Mouse (Mus musculus) kidney, adult 2 months (tissue): ENCODE results near the gene Cbx2. TPM values are rescaled to one million over a fixed set of nuclear protein-coding genes. Genes with fewer than 3 reads are reported as not detected.

Experiments
- DNase-seq: peaks from one replicate; pipeline ENCODE4 v3.0.0; 2021
- H3K27ac ChIP-seq: fragments of 200-500 bp; 2 replicates; pipeline ENCODE4 v1.5.1; 2012; ENCODE audit warnings: low read depth, low read length, control low read depth, inconsistent platforms; ENCODE audit not compliant: insufficient read depth
- H3K27me3 ChIP-seq: fragments of 200-500 bp; replicated peaks from 2 replicates; pipeline ENCODE4 v1.6.1; 2012; ENCODE audit warnings: mild to moderate bottlenecking, moderate library complexity, low read length, inconsistent platforms; ENCODE audit not compliant: control insufficient read depth, insufficient read depth
- H3K36me3 ChIP-seq: fragments of 200-500 bp; 2 replicates; pipeline ENCODE4 v1.6.1; 2012; ENCODE audit warnings: mild to moderate bottlenecking, moderate library complexity, low read length, inconsistent platforms; ENCODE audit not compliant: control insufficient read depth, insufficient read depth
- H3K4me1 ChIP-seq: fragments of 200-500 bp; 2 replicates; pipeline ENCODE4 v1.6.1; 2011; ENCODE audit warnings: low read length; ENCODE audit not compliant: control insufficient read depth, insufficient read depth
- H3K4me3 ChIP-seq: fragments of 200-500 bp; 2 replicates; pipeline ENCODE4 v1.5.1; 2011; ENCODE audit warnings: mild to moderate bottlenecking, low read depth, low read length, control low read depth; ENCODE audit not compliant: insufficient read depth
- CTCF ChIP-seq: fragments of 200-500 bp; conservative IDR thresholded peaks from 2 replicates; pipeline ENCODE4 v1.5.1; 2011; ENCODE audit warnings: low read depth, mild to moderate bottlenecking, control low read depth, low read length, moderate library complexity, mixed read lengths; ENCODE audit not compliant: insufficient read depth, insufficient read length
- POLR2A ChIP-seq: fragments of 200-500 bp; IDR thresholded peaks from one replicate; pipeline ENCODE4 v1.6.1; 2011; ENCODE audit warnings: low read depth, low read length, control low read depth
- WGBS: fragments of 180-500 bp; shearing (Covaris S2); methylation state at CpG from one replicate; pipeline ENCODE4 v1.1.7; 2018; 5-methylcytosine and 5-hydroxymethylcytosine counted together
- polyA plus RNA-seq: library from polyadenylated mRNA; depleted of rRNA; stranded (reverse); fragments of >200 nt; gene quantifications from 2 replicates; pipeline ENCODE4 v1.2.3, GENCODE M21; 2012

Cbx2 gene
- polyA plus RNA-seq, 1 experiment = 3.5 TPM

GRCm38 (mm10) chr11:119050361-119050760 lies 27.6 kb downstream of the Cbx2 start:
- 3% methylated on average over 2 of the region's 2 CpGs for WGBS

GRCm38 (mm10) chr11:119051426-119051825 lies 28.7 kb downstream of the Cbx2 start:
- Histone ChIP-seq H3K27me3 (peaks cover 2% of the 10 kb centered on the region), H3K4me3 (no peak overlapping the region), H3K36me3 (no peaks in the 10 kb centered on the region), H3K27ac (no peak overlapping the region), H3K4me1 (peaks cover 8% of the 10 kb centered on the region)
- TF ChIP-seq CTCF (no peak), POLR2A (no peak)
- no peak for DNase-seq

More at GRCm38 (mm10) chr11:119050361-119050760, 27.6 kb downstream of the Cbx2 start:
- peaks cover 11% of the 10 kb centered on the region for H3K4me1 ChIP-seq
- peaks cover 2% of the 10 kb centered on the region for H3K27me3 ChIP-seq
- H3K36me3 ChIP-seq = no peaks in the 10 kb centered on the region
- H3K4me3 ChIP-seq = no peak overlapping the region
- no peak for DNase-seq
- TF ChIP-seq POLR2A (no peak), CTCF (no peak)
- H3K27ac ChIP-seq = no peak overlapping the region

GRCm38 (mm10) chr11:119051927-119052660 lies 29.3 kb downstream of the Cbx2 start:
- Histone ChIP-seq H3K27ac (no peak overlapping the region), H3K36me3 (no peaks in the 10 kb centered on the region), H3K4me1 (peaks cover 1% of the 10 kb centered on the region), H3K4me3 (no peak overlapping the region), H3K27me3 (peaks cover 2% of the 10 kb centered on the region)
- 6% methylated on average over 15 of the region's 15 CpGs for WGBS
- DNase-seq = peak; percentile 66
- no peak for TF ChIP-seq POLR2A
- TF ChIP-seq CTCF = peak; percentile 77

- 6% methylated on average over 13 of the region's 13 CpGs for WGBS
- Histone ChIP-seq H3K27ac (no peak overlapping the region), H3K36me3 (no peaks in the 10 kb centered on the region), H3K4me1 (0 out of 2 replicates have a peak, but pooled peaks cover under 1% of the 10 kb centered on the region), H3K27me3 (peaks cover 2% of the 10 kb centered on the region), H3K4me3 (peak overlapping the region; percentile 18; the same call in 1 of the 2 replicates)
- TF ChIP-seq CTCF (no peak), POLR2A (no peak)
- peak; percentile 45 for DNase-seq
Observed at GRCm38 (mm10) chr11:119052661-119053256, 30.0 kb downstream of the Cbx2 start.

- Histone ChIP-seq H3K27me3 (peaks cover 2% of the 10 kb centered on the region), H3K4me1 (0 out of 2 replicates have a peak, but pooled peaks cover 3% of the 10 kb centered on the region)
- DNase-seq = peak; percentile 80
Observed at GRCm38 (mm10) chr11:119053257-119053670, 30.5 kb downstream of the Cbx2 start.

GRCm38 (mm10) chr11:119053738-119054350 lies 31.1 kb downstream of the Cbx2 start:
- WGBS = 2% methylated on average over 34 of the region's 35 CpGs
- H3K36me3 ChIP-seq = no peaks in the 10 kb centered on the region
- no peak for DNase-seq
- TF ChIP-seq CTCF (no peak), POLR2A (no peak)
- H3K4me3 ChIP-seq = no peak overlapping the region
- no peak overlapping the region for H3K27ac ChIP-seq
- H3K27me3 ChIP-seq = peaks cover 2% of the 10 kb centered on the region
- H3K4me1 ChIP-seq = 0 out of 2 replicates have a peak, but pooled peaks cover 6% of the 10 kb centered on the region

More at GRCm38 (mm10) chr11:119053257-119053670, 30.5 kb downstream of the Cbx2 start:
- H3K27ac ChIP-seq = no peak overlapping the region
- WGBS = under 1% methylated on average over 40 of the region's 42 CpGs
- H3K4me3 ChIP-seq = peak overlapping the region; percentile 18; the same call in 1 of the 2 replicates
- TF ChIP-seq POLR2A = no peak
- TF ChIP-seq CTCF = 0 out of 2 replicates have a peak, but pooled peaks have one; percentile 1
- no peaks in the 10 kb centered on the region for H3K36me3 ChIP-seq
